Mouse (Mus musculus) ES-E14 (cell line): ENCODE results near the gene Uimc1. TPM values are rescaled to one million over a fixed set of nuclear protein-coding genes. Genes with fewer than 3 reads are reported as not detected.
"Not testable (repeated sequence)": the region's sequence is repeated elsewhere in the genome, so short reads cannot be mapped to it uniquely, and the experiment has no call there.

Experiments used
- DNase-seq: peaks from one replicate; pipeline ENCODE4 v3.0.0-alpha.2; 2013; ENCODE audit warnings: low read depth, low spot score
- H3K27ac ChIP-seq: 2 replicates; pipeline ENCODE4 v1.5.1; 2012; ENCODE audit warnings: low read depth, mild to moderate bottlenecking, low read length, moderate library complexity, mixed read lengths; ENCODE audit not compliant: poor library complexity, insufficient read depth, severe bottlenecking
- H3K36me3 ChIP-seq: 2 replicates; pipeline ENCODE4 v1.6.1; 2012; ENCODE audit warnings: mild to moderate bottlenecking, low read length, moderate library complexity, mixed read lengths; ENCODE audit not compliant: control insufficient read depth, poor library complexity, insufficient read depth, severe bottlenecking
- H3K4me1 ChIP-seq, 2 experiments: fragments of 150-350 bp in 1 of 2; sonication (generic) in 1 of 2; 2 replicates each; pipeline ENCODE4 v1.6.1; 2012; ENCODE audit warnings: low read length in 2 of 2, mild to moderate bottlenecking in 1 of 2, mixed read lengths in 1 of 2; ENCODE audit not compliant: control insufficient read depth in 2 of 2, insufficient read depth in 2 of 2, poor library complexity in 1 of 2
- H3K4me3 ChIP-seq, 2 experiments: fragments of 150-350 bp in 1 of 2; sonication (generic) in 1 of 2; 2 replicates each; pipeline ENCODE4 v1.5.1; 2012; ENCODE audit warnings: low read length in 2 of 2, low read depth in 1 of 2, mild to moderate bottlenecking in 1 of 2, mixed read lengths in 1 of 2; ENCODE audit not compliant: insufficient read depth in 1 of 2, poor library complexity in 1 of 2, severe bottlenecking in 1 of 2
- H3K9ac ChIP-seq: 2 replicates; pipeline ENCODE4 v1.6.1; 2012; ENCODE audit warnings: low read depth, mild to moderate bottlenecking, low read length, mixed read lengths; ENCODE audit not compliant: poor library complexity, insufficient read depth, severe bottlenecking
- H3K9me3 ChIP-seq: fragments of 150-350 bp; sonication (generic); 2 replicates; pipeline ENCODE4 v1.6.1; 2012; ENCODE audit warnings: low read depth, mild to moderate bottlenecking, low read length; ENCODE audit not compliant: control insufficient read depth, insufficient read depth
- CHD2 ChIP-seq: IDR thresholded peaks from 2 replicates; pipeline ENCODE4 v1.6.1; 2014; ENCODE audit warnings: mild to moderate bottlenecking, low read depth, low read length, inconsistent platforms
- HCFC1 ChIP-seq: IDR thresholded peaks from 2 replicates; pipeline ENCODE4 v1.6.1; 2012; ENCODE audit warnings: low read length, inconsistent platforms, borderline replicate concordance; ENCODE audit not compliant: insufficient read depth
- MAFK ChIP-seq: IDR thresholded peaks from 2 replicates; pipeline ENCODE4 v1.6.1; 2014; ENCODE audit warnings: mild to moderate bottlenecking, low read depth, low read length, inconsistent platforms; ENCODE audit not compliant: insufficient read depth
- ZC3H11A ChIP-seq: IDR thresholded peaks from 2 replicates; pipeline ENCODE4 v1.6.1; 2012; ENCODE audit warnings: low read depth, mild to moderate bottlenecking, inconsistent platforms, low read length, borderline replicate concordance
- ZNF384 ChIP-seq: IDR thresholded peaks from 2 replicates; pipeline ENCODE4 v1.6.1; 2012; ENCODE audit warnings: low read depth, low read length, inconsistent platforms
- in situ Hi-C, 2 experiments: fragments of 600-800 bp; cut with MboI; formaldehyde crosslinking; loops; one replicate each; pipeline ENCODE4 v1.15.1; 2025; ENCODE audit warnings: low sequenced_read_pairs in 2 of 2, inconsistent platforms in 1 of 2; ENCODE audit not compliant: unreplicated experiment in 2 of 2
- total RNA-seq: library from RNA; depleted of rRNA; stranded (reverse); fragments of 300-350 nt; gene quantifications from 2 replicates; pipeline ENCODE4 v1.2.3, GENCODE M21; 2012

The Uimc1 gene
- total RNA-seq, 1 experiment, result 77.6 TPM

- Histone ChIP-seq H3K27ac (peak overlapping the region; percentile 67; the same call in 1 of the 2 replicates), H3K9me3 (no peaks in the 10 kb centered on the region), H3K9ac (peak overlapping the region; percentile 92), H3K4me1 (no peaks in the 10 kb centered on the region), H3K4me3 (peak overlapping the region; percentile 73 to 98), H3K36me3 (no peaks in the 10 kb centered on the region)
- in situ Hi-C loops, result no loop called here
- TF ChIP-seq MAFK (no peak), ZNF384 (no peak), CHD2 (no peak), ZC3H11A (no peak), HCFC1 (no peak)
- peak; percentile 16 for DNase-seq
Observed at GRCm38 (mm10) chr13:55099066-55099725, 904 bp downstream of the Uimc1 start.

- H3K9ac ChIP-seq, H3K4me1 ChIP-seq, H3K4me3 ChIP-seq, H3K9me3 ChIP-seq, H3K27ac ChIP-seq, DNase-seq, in situ Hi-C loops, H3K36me3 ChIP-seq: not testable (repeated sequence)
Observed at GRCm38 (mm10) chr13:55097841-55098240, 2.3 kb downstream of the Uimc1 start.

- TF ChIP-seq MAFK (no peak), ZC3H11A (no peak), HCFC1 (no peak), CHD2 (no peak), ZNF384 (no peak)
- DNase-seq, result no peak
- Histone ChIP-seq H3K9me3 (peaks cover 4% of the 10 kb centered on the region), H3K4me3 (no peak overlapping the region), H3K4me1 (no peaks in the 10 kb centered on the region), H3K27ac (no peak overlapping the region), H3K36me3 (peaks cover 5% of the 10 kb centered on the region), H3K9ac (no peak overlapping the region)
- in situ Hi-C loops, result no loop called here
Observed at GRCm38 (mm10) chr13:55092588-55092987, 7.5 kb downstream of the Uimc1 start.

DNA sequence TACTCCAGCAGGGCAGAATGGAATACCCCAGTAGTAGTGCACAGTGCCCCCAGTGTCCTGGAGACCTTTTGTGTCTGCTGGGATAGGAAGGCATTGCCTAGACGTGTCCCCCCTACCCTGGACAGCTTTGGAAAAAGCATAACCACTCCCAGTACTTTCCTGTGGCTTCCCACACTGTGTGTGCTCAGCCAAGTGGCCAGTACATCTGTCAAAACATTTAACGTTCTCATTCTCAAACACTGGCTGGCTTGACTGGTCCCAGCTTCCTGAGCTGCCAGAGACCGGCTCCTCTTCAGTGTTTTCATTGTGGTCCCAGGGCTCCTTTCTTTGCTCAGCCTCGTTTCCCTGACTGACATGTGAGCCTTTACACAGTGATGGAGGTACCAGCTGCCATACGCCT lies 24.5 kb downstream of the Uimc1 start:
- H3K9ac ChIP-seq, result no peak overlapping the region
- in situ Hi-C loops, result no loop called here
- H3K4me3 ChIP-seq, result no peak overlapping the region
- TF ChIP-seq ZNF384 (no peak), MAFK (no peak), CHD2 (no peak), ZC3H11A (no peak), HCFC1 (no peak)
- no peaks in the 10 kb centered on the region for H3K9me3 ChIP-seq
- peaks cover 6% of the 10 kb centered on the region for H3K36me3 ChIP-seq
- H3K4me1 ChIP-seq, result no peaks in the 10 kb centered on the region
- H3K27ac ChIP-seq, result 0 out of 2 replicates have a peak overlapping the region, but pooled peaks have one; percentile 4
- DNase-seq, result no peak

GRCm38 (mm10) chr13:55071322-55071721 lies 28.8 kb downstream of the Uimc1 start:
- Histone ChIP-seq H3K9me3 (no peaks in the 10 kb centered on the region), H3K4me3 (no peak overlapping the region), H3K36me3 (peaks cover 5% of the 10 kb centered on the region), H3K4me1 (no peaks in the 10 kb centered on the region), H3K9ac (no peak overlapping the region), H3K27ac (no peak overlapping the region)
- in situ Hi-C loops, result no loop called here
- DNase-seq, result peak; percentile 19
- TF ChIP-seq CHD2, result no peak
- no peak for TF ChIP-seq MAFK
- TF ChIP-seq HCFC1, result no peak
- no peak for TF ChIP-seq ZNF384
- TF ChIP-seq ZC3H11A, result no peak
